In genomic region chr11:69801379-69801977, GRCm38 (mm10) we compare ENCODE assay signal across 8 mouse cellular contexts. TPM values are rescaled to one million over a fixed set of nuclear protein-coding genes. Genes with fewer than 3 reads are reported as not detected.
DNase-seq lines count a peak whose midpoint lies in the region; ATAC-seq and TF ChIP-seq lines count a peak whose summit lies in the region.

Gene Fgf11 (minus strand): TSS chr11:69801857.

- no peak for TF ChIP-seq RAD21 in MEL (IDR thresholded peaks at IDR 0.05; ENCODE audit: low read depth, low read length)

- H3K4me2 ChIP-seq in forebrain, embryonic 14.5 days (ENCODE audit: low read length) = peak within 1 kb of the TSS; percentile 98

- H3K9ac ChIP-seq in MEL (ENCODE audit: control insufficient read depth, low read depth, low read length, poor library complexity, severe bottlenecking) = peak within 1 kb of the TSS; percentile 77
- H3K9ac ChIP-seq in forebrain, embryonic 14.5 days (ENCODE audit: low read length) = peak within 1 kb of the TSS; percentile 75

- 4% methylated on average over 33 of the region's 33 CpGs for WGBS in kidney, adult 2 months
- 1% methylated on average over 33 of the region's 33 CpGs for WGBS in forebrain, embryonic 14.5 days

- intact Hi-C loops in left cerebral cortex, postnatal 10 days (cut with DNase I) = loop anchor here (5.0 kb wide), 2 partner anchors 36 to 76 kb away; partner anchors contain the start of genes Nlgn2, Tmem256 and Tmem95

- no peak for TF ChIP-seq EP300 in MEL (IDR thresholded peaks at IDR 0.05; ENCODE audit: low read depth in 1 of 2, low read length in 2 of 2)

- H3K36me3 ChIP-seq in kidney, adult 2 months (ENCODE audit: control insufficient read depth, insufficient read depth, low read length) = no peaks in the 10 kb centered on the region
- H3K36me3 ChIP-seq in MEL (ENCODE audit: control insufficient read depth in 1 of 2, insufficient read depth in 2 of 2, low read length in 2 of 2) = peaks cover 0 to 8% of the 10 kb centered on the region in 2 experiments; a peak in 2 of 4 replicates
- H3K36me3 ChIP-seq in forebrain, embryonic 14.5 days (ENCODE audit: control insufficient read depth, insufficient read depth, low read length) = no peaks in the 10 kb centered on the region

- H3K79me2 ChIP-seq in MEL (ENCODE audit: control insufficient read depth, insufficient read depth, low read length, poor library complexity) = peaks cover 8% of the 10 kb centered on the region; the same call in 1 of the 2 replicates

- DNase-seq in kidney, adult 2 months = no peak
- no peak for DNase-seq in kidney, postnatal 25 days
- no peak for DNase-seq in MEL (ENCODE audit: low read depth, low spot score)
- DNase-seq in forebrain, embryonic 14.5 days (ENCODE audit: low spot score) = no peak
- peak in 1 of 2 experiments; percentile 60 for DNase-seq in left cerebral cortex, postnatal 10 days (ENCODE audit: extremely low spot score in 1 of 2, low spot score in 2 of 2)
- DNase-seq in neural tube, embryonic 10.5 days (ENCODE audit: extremely low spot score, low spot score) = peak; percentile 32
- DNase-seq in ovary, postnatal 14 days (ENCODE audit: low spot score) = no peak
- no peak for DNase-seq in thymus, postnatal 36 days

- H3K9me3 ChIP-seq in MEL (replicated peaks; ENCODE audit: insufficient read depth, low read length) = no peaks in the 10 kb centered on the region
- no peaks in the 10 kb centered on the region for H3K9me3 ChIP-seq in forebrain, embryonic 14.5 days (replicated peaks; ENCODE audit: control insufficient read depth, low read length)

- ATAC-seq in forebrain, embryonic 14.5 days = no peak

- H3K4me1 ChIP-seq in kidney, adult 2 months (ENCODE audit: control insufficient read depth, insufficient read depth, low read length) = peaks cover 20% of the 10 kb centered on the region
- peaks cover 5 to 19% of the 10 kb centered on the region in 2 experiments; a peak in 3 of 4 replicates for H3K4me1 ChIP-seq in MEL (ENCODE audit: control insufficient read depth in 1 of 2, insufficient read depth in 2 of 2, low read length in 2 of 2)
- H3K4me1 ChIP-seq in forebrain, embryonic 14.5 days (ENCODE audit: control insufficient read depth, insufficient read depth, low read length) = peaks cover 46% of the 10 kb centered on the region

- no peak within 1 kb of the TSS for H3K27ac ChIP-seq in kidney, adult 2 months (ENCODE audit: insufficient read depth, low read depth, low read length)
- H3K27ac ChIP-seq in MEL (ENCODE audit: control insufficient read depth, low read depth, low read length) = peak within 1 kb of the TSS; percentile 74
- peak within 1 kb of the TSS; percentile 88 for H3K27ac ChIP-seq in forebrain, embryonic 14.5 days (ENCODE audit: low read depth, low read length)

- TF ChIP-seq CTCF in kidney, adult 2 months (conservative IDR thresholded peaks at IDR 0.05; ENCODE audit: insufficient read depth, insufficient read length, low read depth, low read length) = no peak
- TF ChIP-seq CTCF in MEL (IDR thresholded peaks at IDR 0.05 in 2 of 3, conservative IDR thresholded peaks at IDR 0.05 in 1 of 3; ENCODE audit: control insufficient read depth in 1 of 3, insufficient read depth in 1 of 3, low read depth in 2 of 3, low read length in 3 of 3, poor library complexity in 1 of 3, severe bottlenecking in 1 of 3) = no peak

- no peaks in the 10 kb centered on the region; the same call in 1 of the 2 replicates for H3K27me3 ChIP-seq in kidney, adult 2 months (replicated peaks; ENCODE audit: control insufficient read depth, insufficient read depth, low read length)
- no peaks in the 10 kb centered on the region for H3K27me3 ChIP-seq in MEL (ENCODE audit: control insufficient read depth in 1 of 2, insufficient read depth in 2 of 2, low read length in 2 of 2)
- H3K27me3 ChIP-seq in forebrain, embryonic 14.5 days (replicated peaks; ENCODE audit: control insufficient read depth, insufficient read depth, low read length) = peaks cover 27% of the 10 kb centered on the region

- TF ChIP-seq POLR2A in kidney, adult 2 months (IDR thresholded peaks at IDR 0.05; ENCODE audit: low read depth, low read length) = no peak
- no peak for TF ChIP-seq POLR2A in MEL (IDR thresholded peaks at IDR 0.05; ENCODE audit: control insufficient read depth in 1 of 2, insufficient read depth in 1 of 2, low read depth in 1 of 2, low read length in 2 of 2, poor library complexity in 1 of 2)

- H3K4me3 ChIP-seq in kidney, adult 2 months (ENCODE audit: insufficient read depth, low read depth, low read length) = peak within 1 kb of the TSS; percentile 45
- peak within 1 kb of the TSS; percentile 70 to 89 for H3K4me3 ChIP-seq in MEL (ENCODE audit: control insufficient read depth in 1 of 2, insufficient read depth in 1 of 2, low read depth in 2 of 2, low read length in 2 of 2)
- peak within 1 kb of the TSS; percentile 56 for H3K4me3 ChIP-seq in forebrain, embryonic 14.5 days (ENCODE audit: low read depth, low read length)

TF ChIP-seq in MEL, 35 proteins besides CTCF, POLR2A, EP300 and RAD21:
- 0 out of 2 replicates have a peak, but pooled peaks have one; percentile 6 for TF ChIP-seq MAZ (IDR thresholded peaks at IDR 0.05; ENCODE audit: low read depth, low read length)
- peak; percentile 12; the same call in 1 of the 2 replicates for TF ChIP-seq NELFE (IDR thresholded peaks at IDR 0.05; ENCODE audit: low read depth, low read length)
- no peak for TF ChIP-seq ZKSCAN1 (IDR thresholded peaks at IDR 0.05; ENCODE audit: low read depth, low read length)

RNA-seq across cellular contexts. Expression of gene Fgf11, which starts in this region (rescaled TPM):
- polyA plus RNA-seq in kidney, adult 2 months (2012; rRNA removed) = 2.6 and 3.3 TPM in 2 replicates
- total RNA-seq in MEL (2012; rRNA removed) = 4.8 and 5.1 TPM in 2 replicates
- polyA plus RNA-seq in MEL (2012; ENCODE audit: insufficient read depth in 1 of 2, insufficient read length in 2 of 2, low read depth in 1 of 2, low replicate concordance in 2 of 2, missing spikeins in 1 of 2) = 10 to 100 TPM in 1 of 2 experiments, not detected in 1; 26.8 TPM
- polyA plus RNA-seq in forebrain, embryonic 14.5 days (2014; fragmentation: Nextera tagmentation; extraction: Ambion mirVana) = 2.9 and 3.0 TPM in 2 replicates
- 10 to 100 TPM; 20.0 to 21.5 TPM for total RNA-seq in left cerebral cortex, postnatal 10 days (2021)
